Mouse (Mus musculus) bone marrow macrophage, adult 2 months (primary cell): ENCODE results near the gene 4930548H24Rik.

Experiments used
- CTCF ChIP-seq: IDR thresholded peaks from 2 replicates; pipeline ENCODE4 v1.5.1; 2012; ENCODE audit warnings: low read depth, mild to moderate bottlenecking, low read length, moderate library complexity
- POLR2A ChIP-seq: IDR thresholded peaks from 2 replicates; pipeline ENCODE4 v1.6.1; 2012; ENCODE audit warnings: mild to moderate bottlenecking, low read depth, low read length, borderline replicate concordance

DNA sequence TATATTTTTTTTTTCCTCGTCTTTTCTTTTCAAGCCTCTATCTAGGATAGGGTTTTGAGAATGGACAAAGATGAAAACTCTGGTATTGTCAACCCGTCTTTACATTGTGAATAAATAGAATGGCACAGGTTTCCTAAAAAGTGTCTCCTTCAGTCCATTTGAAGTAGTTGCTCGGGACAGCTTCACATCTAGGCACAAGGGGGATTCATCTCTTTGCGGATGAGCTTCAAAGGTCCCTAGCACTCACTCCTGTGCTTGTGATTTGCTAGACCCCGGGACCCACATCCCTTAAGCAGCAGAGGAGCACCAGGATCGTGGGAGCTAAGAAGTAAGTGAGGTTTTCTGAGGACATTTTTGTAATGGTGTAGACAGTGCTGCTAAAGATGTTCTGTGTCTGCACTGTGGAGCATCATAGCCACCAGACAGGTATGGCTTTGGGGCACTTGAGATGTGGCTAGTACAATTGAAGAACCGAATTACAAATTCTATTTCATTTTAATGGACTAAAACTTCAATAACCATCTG lies 32.6 kb upstream of the 4930548H24Rik start:
- TF ChIP-seq CTCF, result no peak
- no peak for TF ChIP-seq POLR2A
